Mouse (Mus musculus): Measurements from ENCODE around the gene Sp4.

The Sp4 gene

GRCm38 (mm10) chr12:118276385-118276784, 24.9 kb downstream of the Sp4 start:
- no peak for DNase-seq (ENCODE audit: low spot score)

- DNase-seq (ENCODE audit: low spot score), result no peak
Measured at GRCm38 (mm10) chr12:118264905-118265304, 36.3 kb downstream of the Sp4 start.

- DNase-seq (ENCODE audit: low spot score), result no peak
Measured at GRCm38 (mm10) chr12:118263878-118264277, 37.4 kb downstream of the Sp4 start.

GRCm38 (mm10) chr12:118255292-118255782, 45.9 kb downstream of the Sp4 start:
- DNase-seq (ENCODE audit: low spot score), result no peak

DNA sequence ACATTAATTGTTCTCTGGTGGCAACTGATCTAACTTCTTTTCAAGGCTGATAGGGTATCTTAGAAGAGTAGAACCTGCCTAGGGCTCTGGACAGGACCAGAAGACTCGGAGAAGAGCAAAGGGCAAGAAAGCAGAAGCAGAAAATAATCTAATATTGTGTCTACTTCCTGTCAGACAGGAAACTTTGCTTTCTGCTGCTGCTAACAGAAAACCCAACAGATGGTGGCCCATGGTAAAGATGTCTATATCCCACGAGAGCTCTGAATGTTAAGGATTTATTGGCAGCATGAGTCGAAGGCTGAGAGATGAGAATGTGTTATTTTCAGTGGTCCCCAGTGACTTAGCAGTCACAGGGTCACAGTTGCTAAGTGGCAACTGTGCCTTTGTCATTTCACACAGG, 80.1 kb downstream of the Sp4 start:
- no peak for DNase-seq (ENCODE audit: low spot score)

DNA sequence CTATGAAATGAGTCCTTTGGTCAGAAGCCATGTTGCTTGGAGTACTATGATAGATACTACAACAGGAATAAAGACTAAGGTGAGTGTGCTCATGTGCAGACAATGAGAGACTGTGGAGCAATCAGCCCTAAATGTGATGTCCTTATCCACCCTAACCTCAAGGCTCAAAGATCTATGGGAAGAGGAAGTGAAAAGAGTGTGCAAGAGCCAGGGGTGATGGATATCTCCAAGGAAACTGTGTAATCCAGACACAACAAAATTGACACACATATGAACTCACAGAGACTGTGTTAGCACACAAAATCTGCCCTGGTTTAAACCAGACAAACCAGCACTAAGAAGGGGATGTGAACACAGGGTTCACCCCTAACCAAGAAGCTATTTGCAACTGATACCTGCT, 81.2 kb downstream of the Sp4 start:
- DNase-seq (ENCODE audit: low spot score), result no peak

DNA sequence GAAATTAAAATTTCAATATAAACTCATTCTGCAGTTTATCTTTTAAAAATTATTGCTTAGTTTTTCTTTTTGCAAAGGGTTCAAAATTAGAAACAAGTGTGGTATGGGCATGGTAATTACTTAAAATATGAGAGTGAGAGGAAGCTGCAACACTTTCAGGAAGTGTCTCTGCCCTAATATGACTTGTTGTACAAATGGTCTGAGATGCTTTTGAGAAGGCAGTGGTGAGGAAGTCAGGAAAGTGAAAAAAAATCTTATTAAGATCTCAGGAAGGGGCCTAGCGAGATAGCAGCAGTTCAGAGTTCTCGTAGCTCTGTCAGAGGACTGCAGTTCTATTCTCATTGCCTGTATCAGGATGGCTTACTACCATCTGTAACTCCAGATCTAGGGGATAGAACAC, 89.1 kb downstream of the Sp4 start:
- no peak for DNase-seq (ENCODE audit: low spot score)

- peak; percentile 77 for DNase-seq (ENCODE audit: low spot score)
Measured at GRCm38 (mm10) chr12:118198386-118199093, 102.7 kb downstream of the Sp4 start, which contains the start of gene Dnah11. Gene Dnah11, minus strand, starts transcription at chr12:118199043.

DNA sequence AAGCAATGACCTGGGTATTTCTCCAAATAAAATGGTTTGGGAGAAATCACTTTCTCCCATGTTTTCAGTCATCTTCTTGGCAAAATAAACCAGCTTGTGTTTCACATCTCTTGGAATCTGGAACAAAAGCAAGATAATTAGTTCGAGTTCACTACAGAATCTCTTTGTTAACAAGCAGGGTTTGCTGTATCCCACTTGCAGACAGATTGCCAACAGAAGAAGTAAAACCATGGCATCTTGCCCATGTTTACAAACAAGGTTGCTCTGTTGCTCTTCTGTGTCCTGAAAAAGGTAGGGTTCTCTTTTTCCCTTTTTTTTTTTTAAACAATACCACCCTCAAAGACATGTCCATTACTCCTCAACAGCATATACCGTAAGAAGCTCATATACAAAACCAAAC, 104.7 kb downstream of the Sp4 start:
- DNase-seq (ENCODE audit: low spot score), result no peak

- no peak for DNase-seq (ENCODE audit: low spot score)
Measured at GRCm38 (mm10) chr12:118189535-118189934, 111.7 kb downstream of the Sp4 start.

GRCm38 (mm10) chr12:118187663-118188062, 113.6 kb downstream of the Sp4 start:
- no peak for DNase-seq (ENCODE audit: low spot score)

GRCm38 (mm10) chr12:118186881-118187489, 114.3 kb downstream of the Sp4 start:
- no peak for DNase-seq (ENCODE audit: low spot score)

GRCm38 (mm10) chr12:118186120-118186880, 114.9 kb downstream of the Sp4 start:
- no peak for DNase-seq (ENCODE audit: low spot score)

Measured in lung, postnatal 25 days (tissue).